ENCODE assay signal across 11 mouse cellular contexts in genomic region chr2:69825898-69826297, GRCm38 (mm10). TPM values are rescaled to one million over a fixed set of nuclear protein-coding genes. Genes with fewer than 3 reads are reported as not detected.
DNase-seq lines count a peak whose midpoint lies in the region; ATAC-seq and TF ChIP-seq lines count a peak whose summit lies in the region.
"Had no signal": no experiment of that assay in that cellular context is flagged by ENCODE, and none has a peak within 500 bp of the region (broad histone marks: within the 10 kb centered on the region; RNA-seq: fewer than 3 reads in every experiment).

No protein-coding gene starts in this region.

- peaks cover 22% of the 10 kb centered on the region for H3K36me3 ChIP-seq in intestine, embryonic 14.5 days (ENCODE audit: control insufficient read depth, insufficient read depth, low read length)
- H3K36me3 ChIP-seq in intestine, embryonic 15.5 days, result peaks cover 14% of the 10 kb centered on the region
- peaks cover 27% of the 10 kb centered on the region for H3K36me3 ChIP-seq in midbrain, embryonic 13.5 days

- H3K9ac ChIP-seq in intestine, embryonic 14.5 days (ENCODE audit: low read length), result no peak overlapping the region
- no peak overlapping the region for H3K9ac ChIP-seq in intestine, embryonic 15.5 days
- peak overlapping the region; percentile 28; the same call in 1 of the 2 replicates for H3K9ac ChIP-seq in midbrain, embryonic 13.5 days (replicated peaks)

- peak; percentile 48 to 52 for DNase-seq in cerebellum, adult 2 months
- no peak for DNase-seq in cerebellum, postnatal 4 days (ENCODE audit: low spot score in 2 of 2)
- DNase-seq in intestine, embryonic 14.5 days (ENCODE audit: low spot score), result no peak
- peak; percentile 44 for DNase-seq in cerebellum, adult 9-11 months
- no peak for DNase-seq in left cerebral cortex, postnatal 10 days (ENCODE audit: extremely low spot score in 1 of 2, low spot score in 2 of 2)
- no peak for DNase-seq in MN1 (ENCODE audit: low spot score)
- DNase-seq: gastrocnemius, postnatal 36 days had no signal

- H3K4me1 ChIP-seq in cerebellum, adult 2 months (ENCODE audit: control insufficient read depth, insufficient read depth, low read length), result peaks cover 23% of the 10 kb centered on the region
- peaks cover 8% of the 10 kb centered on the region; the same call in 1 of the 2 replicates for H3K4me1 ChIP-seq in intestine, embryonic 14.5 days (replicated peaks; ENCODE audit: control insufficient read depth, insufficient read depth, low read length)
- peaks cover 22% of the 10 kb centered on the region for H3K4me1 ChIP-seq in intestine, embryonic 15.5 days (replicated peaks)
- peaks cover 46% of the 10 kb centered on the region for H3K4me1 ChIP-seq in midbrain, embryonic 13.5 days (replicated peaks)

- TF ChIP-seq POLR2A in cerebellum, adult 2 months (IDR thresholded peaks at IDR 0.05; ENCODE audit: borderline replicate concordance, insufficient read depth, low read length), result no peak

- H3K4me2 ChIP-seq in intestine, embryonic 14.5 days (ENCODE audit: low read length), result no peak overlapping the region
- H3K4me2 ChIP-seq in intestine, embryonic 15.5 days (replicated peaks), result no peak overlapping the region
- H3K4me2 ChIP-seq in midbrain, embryonic 13.5 days (replicated peaks), result peak overlapping the region; percentile 17; the same call in 1 of the 2 replicates
- H3K4me2 ChIP-seq: liver, embryonic 11.5 days had no signal

- H3K4me3 ChIP-seq in cerebellum, adult 2 months (replicated peaks; ENCODE audit: insufficient read depth, low read depth, low read length), result peak overlapping the region; percentile 11
- H3K4me3 ChIP-seq in intestine, embryonic 14.5 days (ENCODE audit: low read depth, low read length), result no peak overlapping the region
- H3K4me3 ChIP-seq in intestine, embryonic 15.5 days (replicated peaks), result no peak overlapping the region
- peak overlapping the region; percentile 6; the same call in 1 of the 2 replicates for H3K4me3 ChIP-seq in midbrain, embryonic 13.5 days (replicated peaks)

- no peak for ATAC-seq in intestine, embryonic 14.5 days (replicated peaks; ENCODE audit: low FRiP score, low TSS enrichment, low read depth)
- no peak for ATAC-seq in intestine, embryonic 15.5 days
- no peak for ATAC-seq in midbrain, embryonic 13.5 days

- TF ChIP-seq CTCF in cerebellum, adult 2 months (IDR thresholded peaks at IDR 0.05; ENCODE audit: borderline replicate concordance, insufficient read depth, low read depth, low read length), result no peak

- intact Hi-C loops in left cerebral cortex, postnatal 10 days (cut with DNase I), result no loop called here

- no peaks in the 10 kb centered on the region for H3K27me3 ChIP-seq in cerebellum, adult 2 months (ENCODE audit: control insufficient read depth, insufficient read depth, low read length)
- no peaks in the 10 kb centered on the region for H3K27me3 ChIP-seq in intestine, embryonic 14.5 days (replicated peaks; ENCODE audit: control insufficient read depth, insufficient read depth, low read length)
- H3K27me3 ChIP-seq in intestine, embryonic 15.5 days (replicated peaks), result no peaks in the 10 kb centered on the region
- no peaks in the 10 kb centered on the region for H3K27me3 ChIP-seq in midbrain, embryonic 13.5 days

- peak overlapping the region; percentile 98 for H3K27ac ChIP-seq in cerebellum, adult 2 months (ENCODE audit: insufficient read depth, low read length)
- H3K27ac ChIP-seq in intestine, embryonic 14.5 days (ENCODE audit: low read depth), result peak overlapping the region; percentile 14; the same call in 1 of the 2 replicates
- no peak overlapping the region for H3K27ac ChIP-seq in intestine, embryonic 15.5 days
- H3K27ac ChIP-seq in midbrain, embryonic 13.5 days, result peak overlapping the region; percentile 53; the same call in 1 of the 2 replicates

- no peaks in the 10 kb centered on the region for H3K9me3 ChIP-seq in intestine, embryonic 14.5 days (ENCODE audit: control insufficient read depth, low read length)
- no peaks in the 10 kb centered on the region for H3K9me3 ChIP-seq in intestine, embryonic 15.5 days
- no peaks in the 10 kb centered on the region for H3K9me3 ChIP-seq in midbrain, embryonic 13.5 days
- H3K9me3 ChIP-seq: G1E had no signal

- WGBS in cerebellum, adult 2 months, result 13% methylated on average over 10 of the region's 10 CpGs
- WGBS in intestine, embryonic 14.5 days, result 70% methylated on average over 10 of the region's 10 CpGs
- 70% methylated on average over 10 of the region's 10 CpGs for WGBS in intestine, embryonic 15.5 days
- WGBS in midbrain, embryonic 13.5 days, result 57% methylated on average over 10 of the region's 10 CpGs

RNA-seq across cellular contexts. Expression of gene Klhl23, which starts 4.2 kb away (rescaled TPM):
- polyA plus RNA-seq in cerebellum, adult 2 months (2012; rRNA removed), result 25.6 and 28.8 TPM in 2 replicates
- polyA plus RNA-seq in intestine, embryonic 14.5 days (2014; fragmentation: Nextera tagmentation; extraction: Ambion mirVana), result 38.4 and 42.1 TPM in 2 replicates
- 33.3 and 37.2 TPM in 2 replicates for polyA plus RNA-seq in intestine, embryonic 15.5 days (2015; fragmentation: Nextera tagmentation; extraction: Ambion mirVana)
- 59.8 and 60.0 TPM in 2 replicates for polyA plus RNA-seq in midbrain, embryonic 13.5 days (2015; fragmentation: Nextera tagmentation; extraction: Ambion mirVana)
- 100 to 1,000 TPM; 130 to 143 TPM for total RNA-seq in left cerebral cortex, postnatal 10 days (2021)

RNA-seq across cellular contexts. Expression of gene Ssb, which starts 35.5 kb away (rescaled TPM):
- 91.0 and 92.8 TPM in 2 replicates for polyA plus RNA-seq in cerebellum, adult 2 months (2012; rRNA removed)
- polyA plus RNA-seq in intestine, embryonic 14.5 days (2014; fragmentation: Nextera tagmentation; extraction: Ambion mirVana), result 277 and 312 TPM in 2 replicates
- polyA plus RNA-seq in intestine, embryonic 15.5 days (2015; fragmentation: Nextera tagmentation; extraction: Ambion mirVana), result 290 and 358 TPM in 2 replicates
- 370 and 407 TPM in 2 replicates for polyA plus RNA-seq in midbrain, embryonic 13.5 days (2015; fragmentation: Nextera tagmentation; extraction: Ambion mirVana)
- 100 to 1,000 TPM; 138 to 143 TPM for total RNA-seq in left cerebral cortex, postnatal 10 days (2021)

RNA-seq across cellular contexts. Expression of gene Phospho2, which starts 36.5 kb away (rescaled TPM):
- polyA plus RNA-seq in cerebellum, adult 2 months (2012; rRNA removed), result 48.8 and 51.7 TPM in 2 replicates
- 24.6 and 24.8 TPM in 2 replicates for polyA plus RNA-seq in intestine, embryonic 14.5 days (2014; fragmentation: Nextera tagmentation; extraction: Ambion mirVana)
- 22.8 and 23.1 TPM in 2 replicates for polyA plus RNA-seq in intestine, embryonic 15.5 days (2015; fragmentation: Nextera tagmentation; extraction: Ambion mirVana)
- 40.8 and 43.6 TPM in 2 replicates for polyA plus RNA-seq in midbrain, embryonic 13.5 days (2015; fragmentation: Nextera tagmentation; extraction: Ambion mirVana)
- 10 to 100 TPM; 15.8 to 19.0 TPM for total RNA-seq in left cerebral cortex, postnatal 10 days (2021)

RNA-seq across cellular contexts. Expression of gene Ccdc173, which starts 36.5 kb away (rescaled TPM):
- polyA plus RNA-seq in cerebellum, adult 2 months (2012; rRNA removed), result 2.2 and 2.4 TPM in 2 replicates
- 1.5 and 2.3 TPM in 2 replicates for polyA plus RNA-seq in intestine, embryonic 14.5 days (2014; fragmentation: Nextera tagmentation; extraction: Ambion mirVana)
- polyA plus RNA-seq in intestine, embryonic 15.5 days (2015; fragmentation: Nextera tagmentation; extraction: Ambion mirVana), result 1.4 and 1.5 TPM in 2 replicates
- 4.2 and 4.8 TPM in 2 replicates for polyA plus RNA-seq in midbrain, embryonic 13.5 days (2015; fragmentation: Nextera tagmentation; extraction: Ambion mirVana)
- 1 to 10 TPM; 2.4 to 2.5 TPM for total RNA-seq in left cerebral cortex, postnatal 10 days (2021)

RNA-seq across cellular contexts. Expression of gene Mettl5, which starts 59.5 kb away (rescaled TPM):
- 16.3 and 17.6 TPM in 2 replicates for polyA plus RNA-seq in cerebellum, adult 2 months (2012; rRNA removed)
- 41.3 and 42.7 TPM in 2 replicates for polyA plus RNA-seq in intestine, embryonic 14.5 days (2014; fragmentation: Nextera tagmentation; extraction: Ambion mirVana)
- polyA plus RNA-seq in intestine, embryonic 15.5 days (2015; fragmentation: Nextera tagmentation; extraction: Ambion mirVana), result 39.8 and 41.2 TPM in 2 replicates
- 33.2 and 35.1 TPM in 2 replicates for polyA plus RNA-seq in midbrain, embryonic 13.5 days (2015; fragmentation: Nextera tagmentation; extraction: Ambion mirVana)
- total RNA-seq in left cerebral cortex, postnatal 10 days (2021), result 10 to 100 TPM; 12.3 to 14.8 TPM

Comparison
In these comparisons a context has a peak if more than half of its experiments do, and no peak if none do; other contexts are left out.
1. DNase-seq: peak in cerebellum, adult 2 months (2 of 2) and cerebellum, adult 9-11 months (single experiment); none in cerebellum, postnatal 4 days (0 of 2), intestine, embryonic 14.5 days (single experiment), left cerebral cortex, postnatal 10 days (0 of 2) and MN1 (single experiment).
2. H3K4me3 ChIP-seq: peak in cerebellum, adult 2 months (single experiment) and midbrain, embryonic 13.5 days (single experiment); none in intestine, embryonic 14.5 days (single experiment) and intestine, embryonic 15.5 days (single experiment).